Mouse (Mus musculus) MEL (cell line): ENCODE results near the gene Crisp3.

Experiments used
- CTCF ChIP-seq, 3 experiments: IDR thresholded peaks in 2 of 3; conservative IDR thresholded peaks in 1 of 3; 2 replicates each; pipeline ENCODE4 v1.5.1; 2011 to 2012; ENCODE audit warnings: low read length in 3 of 3, low read depth in 2 of 3, mild to moderate bottlenecking in 2 of 3, improper control_type of control experiment in 1 of 3, inconsistent platforms in 1 of 3, mixed read lengths in 1 of 3, moderate library complexity in 1 of 3; ENCODE audit not compliant: control insufficient read depth in 1 of 3, insufficient read depth in 1 of 3, poor library complexity in 1 of 3, severe bottlenecking in 1 of 3
- ELF1 ChIP-seq: IDR thresholded peaks from 2 replicates; pipeline ENCODE4 v1.6.1; 2014; ENCODE audit warnings: low read depth, mild to moderate bottlenecking, inconsistent platforms, low read length, improper control_type of control experiment, moderate library complexity
- EP300 ChIP-seq, 2 experiments: IDR thresholded peaks; 2 replicates each; pipeline ENCODE4 v1.6.1; 2011; ENCODE audit warnings: improper control_type of control experiment in 2 of 2, low read length in 2 of 2, low read depth in 1 of 2, mild to moderate bottlenecking in 1 of 2
- MAFK ChIP-seq: IDR thresholded peaks from 2 replicates; pipeline ENCODE4 v1.6.1; 2011; ENCODE audit warnings: low read depth, mild to moderate bottlenecking, low read length, improper control_type of control experiment, borderline replicate concordance
- SIN3A ChIP-seq: IDR thresholded peaks from 2 replicates; pipeline ENCODE4 v1.6.1; 2012; ENCODE audit warnings: low read length, improper control_type of control experiment, inconsistent platforms
- SMC3 ChIP-seq: IDR thresholded peaks from 2 replicates; pipeline ENCODE4 v1.6.1; 2011; ENCODE audit warnings: low read depth, low read length, improper control_type of control experiment
- USF1 ChIP-seq: IDR thresholded peaks from 2 replicates; pipeline ENCODE4 v1.6.1; 2014; ENCODE audit warnings: low read depth, mild to moderate bottlenecking, inconsistent platforms, low read length, improper control_type of control experiment, moderate library complexity
- ZMIZ1 ChIP-seq: IDR thresholded peaks from 2 replicates; pipeline ENCODE4 v1.6.1; 2012; ENCODE audit warnings: low read depth, mild to moderate bottlenecking, inconsistent platforms, low read length, improper control_type of control experiment, moderate library complexity

GRCm38 (mm10) chr17:40242135-40242534, at the start of gene Crisp3:
- TF ChIP-seq EP300 (IDR thresholded peaks at IDR 0.05; ENCODE audit: low read depth in 1 of 2, low read length in 2 of 2) = no peak
- no peak for TF ChIP-seq MAFK
- no peak for TF ChIP-seq ELF1
- TF ChIP-seq CTCF (IDR thresholded peaks at IDR 0.05 in 2 of 3, conservative IDR thresholded peaks at IDR 0.05 in 1 of 3; ENCODE audit: control insufficient read depth in 1 of 3, insufficient read depth in 1 of 3, low read depth in 2 of 3, low read length in 3 of 3, poor library complexity in 1 of 3, severe bottlenecking in 1 of 3) = no peak
- no peak for TF ChIP-seq USF1
- no peak for TF ChIP-seq ZMIZ1
- no peak for TF ChIP-seq SMC3
- TF ChIP-seq SIN3A = no peak
